Mouse (Mus musculus) midbrain, postnatal 0 days (tissue): ENCODE results near the gene Gm49403. TPM values are rescaled to one million over a fixed set of nuclear protein-coding genes. Genes with fewer than 3 reads are reported as not detected.

ENCODE experiments used
- ATAC-seq: fragments of 200-750 bp; cut with Nextera tagmentation; 2 replicates; pipeline ENCODE4 v1.8.0; 2017; ENCODE audit warnings: moderate number of reproducible peaks, mild to moderate bottlenecking, moderate TSS enrichment, moderate library complexity; ENCODE audit not compliant: low FRiP score
- DNase-seq: peaks from one replicate; pipeline ENCODE4 v3.0.0-alpha.2; 2015; ENCODE audit warnings: low spot score
- H3K27ac ChIP-seq: fragments of 300-500 bp; sonication (generic); 2 replicates; pipeline ENCODE4 v1.5.1; 2014; ENCODE audit warnings: low read depth, mild to moderate bottlenecking, low read length, mixed read lengths
- H3K27me3 ChIP-seq: fragments of 300-500 bp; sonication (generic); 2 replicates; pipeline ENCODE4 v1.6.1; 2014; ENCODE audit warnings: low read length, control low read depth, mixed read lengths; ENCODE audit not compliant: insufficient read depth
- H3K36me3 ChIP-seq: fragments of 300-500 bp; sonication (generic); 2 replicates; pipeline ENCODE4 v1.6.1; 2014; ENCODE audit warnings: low read length, control low read depth, mixed read lengths; ENCODE audit not compliant: insufficient read depth
- H3K4me1 ChIP-seq: fragments of 300-500 bp; sonication (generic); 2 replicates; pipeline ENCODE4 v1.6.1; 2014; ENCODE audit warnings: mild to moderate bottlenecking, control low read depth, antibody characterized with exemption, low read length, mixed read lengths; ENCODE audit not compliant: insufficient read depth
- H3K4me2 ChIP-seq: fragments of 300-500 bp; sonication (generic); 2 replicates; pipeline ENCODE4 v1.6.1; 2014; ENCODE audit warnings: low read depth, mild to moderate bottlenecking, low read length, mixed read lengths; ENCODE audit not compliant: poor library complexity, severe bottlenecking
- H3K4me3 ChIP-seq: fragments of 300-500 bp; sonication (generic); 2 replicates; pipeline ENCODE4 v1.5.1; 2014; ENCODE audit warnings: low read depth, mild to moderate bottlenecking, low read length, moderate library complexity
- H3K9ac ChIP-seq: fragments of 300-500 bp; sonication (generic); replicated peaks from 2 replicates; pipeline ENCODE4 v1.6.1; 2014; ENCODE audit warnings: mild to moderate bottlenecking, low read length, moderate library complexity, mixed read lengths; ENCODE audit not compliant: poor library complexity, severe bottlenecking
- H3K9me3 ChIP-seq: fragments of 300-500 bp; sonication (generic); 2 replicates; pipeline ENCODE4 v1.6.1; 2016; ENCODE audit warnings: low read length, control low read depth
- CTCF ChIP-seq: IDR thresholded peaks from 2 replicates; pipeline ENCODE4 v1.5.1; 2016; ENCODE audit warnings: antibody characterized with exemption, mild to moderate bottlenecking
- WGBS: fragments of 180-500 bp; shearing (Covaris S2); extraction: QIAGEN DNeasy Blood & Tissue Kit; methylation state at CpG from one replicate; pipeline ENCODE4 v1.1.7; 2014; 5-methylcytosine and 5-hydroxymethylcytosine counted together
- polyA plus RNA-seq: library from polyadenylated mRNA; unstranded; fragments of >200 nt; fragmentation: Nextera tagmentation; extraction: Ambion mirVana; gene quantifications from 2 replicates; pipeline ENCODE4 v1.2.1, GENCODE M21; 2015
- total RNA-seq: library from RNA; depleted of rRNA; stranded (reverse); fragments of >200 nt; gene quantifications from 2 replicates; pipeline ENCODE4 v1.2.3, GENCODE M21; 2014

Gene Gm49403
- total and polyA plus RNA-seq, 2 experiments from 2014 or later, result not detected

GRCm38 (mm10) chr19:8898576-8898975 is 14.8 kb downstream of the Gm49403 start:
- no peak for ATAC-seq
- no peak for TF ChIP-seq CTCF
- 19% methylated on average over 13 of the region's 13 CpGs for WGBS
- Histone ChIP-seq H3K27ac (peak overlapping the region; percentile 91), H3K4me1 (peaks cover 6% of the 10 kb centered on the region), H3K4me3 (peak overlapping the region; percentile 85), H3K36me3 (peaks cover 8% of the 10 kb centered on the region), H3K9ac (peak overlapping the region; percentile 84), H3K27me3 (no peaks in the 10 kb centered on the region), H3K9me3 (no peaks in the 10 kb centered on the region), H3K4me2 (peak overlapping the region; percentile 79)
- no peak for DNase-seq

- ATAC-seq, result no peak
- Histone ChIP-seq H3K27ac (no peak overlapping the region), H3K4me3 (peak overlapping the region; percentile 85), H3K4me1 (peaks cover 6% of the 10 kb centered on the region), H3K36me3 (peaks cover 13% of the 10 kb centered on the region), H3K9me3 (no peaks in the 10 kb centered on the region), H3K27me3 (no peaks in the 10 kb centered on the region), H3K9ac (no peak overlapping the region; the same call in 1 of the 2 replicates), H3K4me2 (peak overlapping the region; percentile 79)
- TF ChIP-seq CTCF, result no peak
- 58% methylated on average over 3 of the region's 3 CpGs for WGBS
- DNase-seq, result no peak
Measured at GRCm38 (mm10) chr19:8899079-8899478, 15.3 kb downstream of the Gm49403 start.

DNA sequence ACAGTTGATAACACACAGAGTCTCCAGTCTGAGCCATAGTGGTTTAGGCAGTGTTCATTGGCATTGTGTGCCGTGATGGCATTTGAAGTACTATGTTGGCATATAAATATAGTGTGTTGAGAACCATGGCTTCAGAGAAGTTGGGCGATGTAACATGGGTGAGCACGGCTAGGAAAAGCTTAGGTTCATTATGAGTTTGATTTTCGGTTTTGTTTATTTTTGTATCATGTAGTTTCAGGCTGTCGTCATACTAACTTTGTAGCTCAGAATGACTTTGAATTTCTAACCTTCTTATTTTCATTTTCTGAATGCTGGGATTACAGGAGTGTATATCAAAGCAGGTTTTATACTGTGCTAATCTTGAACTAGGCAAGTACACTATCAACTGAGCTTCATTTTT is 19.7 kb downstream of the Gm49403 start:
- peaks cover 44% of the 10 kb centered on the region for H3K36me3 ChIP-seq
- WGBS, result 94% methylated on average over 5 of the region's 5 CpGs
- TF ChIP-seq CTCF, result no peak
- H3K27ac ChIP-seq, result no peak overlapping the region
- no peak for ATAC-seq
- H3K27me3 ChIP-seq, result no peaks in the 10 kb centered on the region
- no peaks in the 10 kb centered on the region for H3K9me3 ChIP-seq
- no peak for DNase-seq
- H3K4me1 ChIP-seq, result no peaks in the 10 kb centered on the region; the same call in 1 of the 2 replicates
- no peak overlapping the region for H3K9ac ChIP-seq
- H3K4me3 ChIP-seq, result no peak overlapping the region
- H3K4me2 ChIP-seq, result no peak overlapping the region

GRCm38 (mm10) chr19:8908531-8908930 is 24.8 kb downstream of the Gm49403 start:
- no peaks in the 10 kb centered on the region for H3K27me3 ChIP-seq

GRCm38 (mm10) chr19:8911810-8912209 is 28.1 kb downstream of the Gm49403 start:
- no peak for ATAC-seq
- Histone ChIP-seq H3K36me3 (peaks cover 90% of the 10 kb centered on the region), H3K9me3 (no peaks in the 10 kb centered on the region), H3K9ac (no peak overlapping the region), H3K27me3 (no peaks in the 10 kb centered on the region), H3K4me3 (no peak overlapping the region), H3K27ac (no peak overlapping the region), H3K4me1 (no peaks in the 10 kb centered on the region), H3K4me2 (no peak overlapping the region)
- 89% methylated on average over 5 of the region's 5 CpGs for WGBS
- TF ChIP-seq CTCF, result no peak
- DNase-seq, result no peak

More at GRCm38 (mm10) chr19:8908531-8908930, 24.8 kb downstream of the Gm49403 start:
- DNase-seq, result no peak
- H3K9ac ChIP-seq, result no peak overlapping the region
- H3K27ac ChIP-seq, result no peak overlapping the region
- H3K4me1 ChIP-seq, result no peaks in the 10 kb centered on the region
- TF ChIP-seq CTCF, result no peak
- no peaks in the 10 kb centered on the region for H3K9me3 ChIP-seq
- ATAC-seq, result no peak
- H3K36me3 ChIP-seq, result peaks cover 87% of the 10 kb centered on the region
- H3K4me3 ChIP-seq, result no peak overlapping the region
- H3K4me2 ChIP-seq, result no peak overlapping the region
- 91% methylated on average over 6 of the region's 6 CpGs for WGBS

DNA sequence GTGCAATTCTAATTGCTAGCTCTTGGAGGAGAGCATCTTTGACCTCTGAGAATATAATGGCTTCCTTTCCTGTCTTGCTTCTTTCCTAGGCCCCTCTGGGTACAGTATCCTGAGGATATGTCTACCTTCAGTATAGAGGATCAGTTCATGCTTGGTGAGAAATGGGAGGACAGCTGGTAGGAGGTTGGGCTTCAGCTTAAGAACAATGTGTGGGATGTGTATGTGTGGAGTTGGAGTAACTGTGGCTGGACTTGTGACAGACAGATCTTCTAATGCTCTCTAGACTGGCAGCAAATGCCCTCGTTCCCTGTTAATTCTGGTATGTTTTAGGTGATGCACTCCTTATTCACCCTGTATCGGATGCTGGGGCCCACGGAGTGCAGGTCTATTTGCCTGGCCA is 30.5 kb downstream of the Gm49403 start:
- Histone ChIP-seq H3K36me3 (peaks cover 67% of the 10 kb centered on the region), H3K27ac (no peak overlapping the region), H3K9me3 (no peaks in the 10 kb centered on the region), H3K4me1 (no peaks in the 10 kb centered on the region), H3K4me2 (no peak overlapping the region), H3K27me3 (no peaks in the 10 kb centered on the region), H3K9ac (no peak overlapping the region), H3K4me3 (no peak overlapping the region)
- ATAC-seq (no peak), DNase-seq (no peak)
- TF ChIP-seq CTCF, result no peak
- 96% methylated on average over 3 of the region's 3 CpGs for WGBS
